Mouse (Mus musculus) limb, embryonic 14.5 days (tissue): ENCODE results near the gene Atxn7l1. TPM values are rescaled to one million over a fixed set of nuclear protein-coding genes. Genes with fewer than 3 reads are reported as not detected.

Source experiments
- ATAC-seq: fragments of 200-750 bp; cut with Nextera tagmentation; 2 replicates; pipeline ENCODE4 v1.8.0; 2017; ENCODE audit warnings: low read depth, moderate number of reproducible peaks, moderate TSS enrichment; ENCODE audit not compliant: low FRiP score
- DNase-seq: peaks from one replicate; pipeline ENCODE4 v3.0.0-alpha.2; 2015; ENCODE audit warnings: low spot score
- H3K27ac ChIP-seq: fragments of 300-500 bp; sonication (generic); replicated peaks from 2 replicates; pipeline ENCODE4 v1.5.1; 2014; ENCODE audit warnings: low read depth, mild to moderate bottlenecking, low read length, moderate library complexity, mixed read lengths
- H3K27me3 ChIP-seq: fragments of 300-500 bp; sonication (generic); 2 replicates; pipeline ENCODE4 v1.6.1; 2014; ENCODE audit warnings: low read length, mixed read lengths; ENCODE audit not compliant: control insufficient read depth, insufficient read depth
- H3K36me3 ChIP-seq: fragments of 300-500 bp; sonication (generic); 2 replicates; pipeline ENCODE4 v1.6.1; 2014; ENCODE audit warnings: mild to moderate bottlenecking, low read length, moderate library complexity, mixed read lengths; ENCODE audit not compliant: control insufficient read depth, insufficient read depth
- H3K4me1 ChIP-seq: fragments of 300-500 bp; sonication (generic); 2 replicates; pipeline ENCODE4 v1.6.1; 2014; ENCODE audit warnings: antibody characterized with exemption, low read length, mixed read lengths; ENCODE audit not compliant: control insufficient read depth, insufficient read depth
- H3K4me2 ChIP-seq: fragments of 300-500 bp; sonication (generic); replicated peaks from 2 replicates; pipeline ENCODE4 v1.6.1; 2014; ENCODE audit warnings: low read depth, mild to moderate bottlenecking, low read length, moderate library complexity; ENCODE audit not compliant: severe bottlenecking
- H3K4me3 ChIP-seq: fragments of 300-500 bp; sonication (generic); replicated peaks from 2 replicates; pipeline ENCODE4 v1.5.1; 2014; ENCODE audit warnings: low read length
- H3K9ac ChIP-seq: fragments of 300-500 bp; sonication (generic); 2 replicates; pipeline ENCODE4 v1.6.1; 2014; ENCODE audit warnings: mild to moderate bottlenecking, low read depth, low read length, moderate library complexity; ENCODE audit not compliant: severe bottlenecking
- H3K9me3 ChIP-seq: fragments of 300-500 bp; sonication (generic); 2 replicates; pipeline ENCODE4 v1.6.1; 2016; ENCODE audit warnings: low read length; ENCODE audit not compliant: control insufficient read depth
- POLR2A ChIP-seq: fragments of 200-500 bp; IDR thresholded peaks from 2 replicates; pipeline ENCODE4 v1.8.0; 2012; ENCODE audit warnings: inconsistent platforms, mild to moderate bottlenecking, moderate library complexity, borderline replicate concordance; ENCODE audit not compliant: insufficient read depth, insufficient read length; ENCODE audit errors: extremely low read depth
- WGBS: fragments of 180-500 bp; shearing (Covaris S2); extraction: QIAGEN DNeasy Blood & Tissue Kit; methylation state at CpG from one replicate; pipeline ENCODE4 v1.1.7; 2014; 5-methylcytosine and 5-hydroxymethylcytosine counted together
- polyA plus RNA-seq, 2 experiments: library from polyadenylated mRNA; depleted of rRNA in 1 of 2; stranded (reverse) in 1 of 2; unstranded in 1 of 2; fragments of >200 nt; fragmentation: Nextera tagmentation in 1 of 2; extraction: Ambion mirVana in 1 of 2; gene quantifications; 2 replicates each; pipeline versions ENCODE4 v1.2.1 to v1.2.3; 2012 to 2014

The Atxn7l1 gene
- polyA plus RNA-seq, 2 experiments, result 15.3 to 23.1 TPM

- Histone ChIP-seq H3K4me2 (no peak overlapping the region), H3K9me3 (no peaks in the 10 kb centered on the region), H3K4me1 (no peaks in the 10 kb centered on the region), H3K36me3 (no peaks in the 10 kb centered on the region), H3K27me3 (no peaks in the 10 kb centered on the region), H3K27ac (no peak overlapping the region), H3K9ac (no peak overlapping the region), H3K4me3 (no peak overlapping the region)
- TF ChIP-seq POLR2A, result no peak
- ATAC-seq (no peak), DNase-seq (no peak)
- WGBS, result 67% methylated on average over 4 of the region's 4 CpGs
These were observed 125.7 kb downstream of the Atxn7l1 start for GRCm38 (mm10) chr12:33273147-33273546.

GRCm38 (mm10) chr12:33273668-33274067, 126.2 kb downstream of the Atxn7l1 start:
- no peaks in the 10 kb centered on the region for H3K4me1 ChIP-seq
- no peaks in the 10 kb centered on the region for H3K36me3 ChIP-seq
- ATAC-seq (no peak), DNase-seq (no peak)
- 76% methylated on average over 9 of the region's 9 CpGs for WGBS
- H3K4me2 ChIP-seq, result no peak overlapping the region
- no peak overlapping the region for H3K4me3 ChIP-seq
- H3K27ac ChIP-seq, result no peak overlapping the region
- TF ChIP-seq POLR2A, result no peak
- no peak overlapping the region for H3K9ac ChIP-seq
- H3K27me3 ChIP-seq, result no peaks in the 10 kb centered on the region
- H3K9me3 ChIP-seq, result no peaks in the 10 kb centered on the region

GRCm38 (mm10) chr12:33276028-33276427, 128.5 kb downstream of the Atxn7l1 start:
- H3K36me3 ChIP-seq, result no peaks in the 10 kb centered on the region
- H3K27me3 ChIP-seq, result no peaks in the 10 kb centered on the region
- ATAC-seq (no peak), DNase-seq (no peak)
- H3K27ac ChIP-seq, result no peak overlapping the region
- H3K4me3 ChIP-seq, result no peak overlapping the region
- no peak overlapping the region for H3K4me2 ChIP-seq
- H3K9ac ChIP-seq, result no peak overlapping the region
- no peak for TF ChIP-seq POLR2A
- no peaks in the 10 kb centered on the region for H3K9me3 ChIP-seq
- H3K4me1 ChIP-seq, result no peaks in the 10 kb centered on the region
- WGBS, result 100% methylated on average over 1 of the region's 1 CpGs

- DNase-seq (no peak), ATAC-seq (no peak)
- no peaks in the 10 kb centered on the region for H3K4me1 ChIP-seq
- no peaks in the 10 kb centered on the region for H3K36me3 ChIP-seq
- WGBS, result 83% methylated on average over 7 of the region's 7 CpGs
- no peak overlapping the region for H3K9ac ChIP-seq
- H3K9me3 ChIP-seq, result no peaks in the 10 kb centered on the region
- no peaks in the 10 kb centered on the region for H3K27me3 ChIP-seq
- no peak overlapping the region for H3K27ac ChIP-seq
- H3K4me2 ChIP-seq, result no peak overlapping the region
- no peak for TF ChIP-seq POLR2A
- no peak overlapping the region for H3K4me3 ChIP-seq
These were observed 129.9 kb downstream of the Atxn7l1 start for GRCm38 (mm10) chr12:33277427-33277826.

DNA sequence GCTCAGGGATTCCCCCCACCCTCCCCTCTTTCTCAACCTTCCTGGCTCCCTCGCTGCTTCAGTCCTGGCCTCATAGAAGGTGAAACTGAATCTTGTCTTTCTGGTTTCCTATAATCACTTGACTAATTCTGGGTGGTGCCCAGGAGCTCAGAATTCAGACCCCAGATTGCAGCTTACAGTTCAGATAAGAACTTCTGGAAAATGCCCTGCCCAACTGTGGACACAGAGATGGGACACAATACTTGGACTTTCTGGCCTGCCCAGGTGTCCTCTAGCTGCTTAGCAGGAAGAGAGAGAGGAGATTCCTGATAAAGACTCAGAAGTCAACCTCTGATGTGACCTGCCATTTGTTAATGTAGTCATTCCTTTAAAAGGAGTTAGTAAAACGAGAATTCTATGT, 131.7 kb downstream of the Atxn7l1 start:
- no peak overlapping the region for H3K4me2 ChIP-seq
- H3K9ac ChIP-seq, result no peak overlapping the region
- no peak overlapping the region for H3K27ac ChIP-seq
- no peaks in the 10 kb centered on the region for H3K9me3 ChIP-seq
- 60% methylated on average over 2 of the region's 2 CpGs for WGBS
- DNase-seq (no peak), ATAC-seq (no peak)
- H3K36me3 ChIP-seq, result no peaks in the 10 kb centered on the region
- TF ChIP-seq POLR2A, result no peak
- no peak overlapping the region for H3K4me3 ChIP-seq
- no peaks in the 10 kb centered on the region for H3K27me3 ChIP-seq
- H3K4me1 ChIP-seq, result no peaks in the 10 kb centered on the region

- TF ChIP-seq POLR2A, result no peak
- H3K4me3 ChIP-seq, result no peak overlapping the region
- peaks cover 10% of the 10 kb centered on the region for H3K4me1 ChIP-seq
- DNase-seq, result no peak
- no peak overlapping the region for H3K4me2 ChIP-seq
- H3K9me3 ChIP-seq, result no peaks in the 10 kb centered on the region
- no peaks in the 10 kb centered on the region for H3K27me3 ChIP-seq
- ATAC-seq, result no peak
- no peak overlapping the region for H3K27ac ChIP-seq
- no peak overlapping the region for H3K9ac ChIP-seq
- H3K36me3 ChIP-seq, result no peaks in the 10 kb centered on the region
- WGBS, result 28% methylated on average over 2 of the region's 2 CpGs
These were observed 133.3 kb downstream of the Atxn7l1 start for GRCm38 (mm10) chr12:33280805-33281204.
